Mouse (Mus musculus): ENCODE results near the gene Fhit. TPM values are rescaled to one million over a fixed set of nuclear protein-coding genes. Genes with fewer than 3 reads are reported as not detected.

Fhit gene
- total RNA-seq, 1 experiment from 2014 or later, result not detected

- ATAC-seq (replicated peaks; ENCODE audit: insufficient number of reproducible peaks, low FRiP score, low TSS enrichment, poor library complexity, severe bottlenecking), result no peak
Observed at GRCm38 (mm10) chr14:10436193-10436592, 725.6 kb downstream of the Fhit start.

GRCm38 (mm10) chr14:10432502-10432901, 729.3 kb downstream of the Fhit start:
- no peak for ATAC-seq (replicated peaks; ENCODE audit: insufficient number of reproducible peaks, low FRiP score, low TSS enrichment, poor library complexity, severe bottlenecking)

- ATAC-seq (replicated peaks; ENCODE audit: insufficient number of reproducible peaks, low FRiP score, low TSS enrichment, poor library complexity, severe bottlenecking), result peak; percentile 75
Observed at GRCm38 (mm10) chr14:10430396-10431000, 731.3 kb downstream of the Fhit start.

- no peak for ATAC-seq (replicated peaks; ENCODE audit: insufficient number of reproducible peaks, low FRiP score, low TSS enrichment, poor library complexity, severe bottlenecking)
Observed at GRCm38 (mm10) chr14:10423499-10423898, 738.3 kb downstream of the Fhit start.

GRCm38 (mm10) chr14:10422261-10422660, 739.6 kb downstream of the Fhit start:
- ATAC-seq (replicated peaks; ENCODE audit: insufficient number of reproducible peaks, low FRiP score, low TSS enrichment, poor library complexity, severe bottlenecking), result no peak

GRCm38 (mm10) chr14:10415068-10415467, 746.8 kb downstream of the Fhit start:
- ATAC-seq (replicated peaks; ENCODE audit: insufficient number of reproducible peaks, low FRiP score, low TSS enrichment, poor library complexity, severe bottlenecking), result no peak

GRCm38 (mm10) chr14:10409306-10409962, 752.4 kb downstream of the Fhit start:
- ATAC-seq (replicated peaks; ENCODE audit: insufficient number of reproducible peaks, low FRiP score, low TSS enrichment, poor library complexity, severe bottlenecking), result no peak

- ATAC-seq (replicated peaks; ENCODE audit: insufficient number of reproducible peaks, low FRiP score, low TSS enrichment, poor library complexity, severe bottlenecking), result no peak
Observed at GRCm38 (mm10) chr14:10405346-10405745, 756.5 kb downstream of the Fhit start.

- ATAC-seq (replicated peaks; ENCODE audit: insufficient number of reproducible peaks, low FRiP score, low TSS enrichment, poor library complexity, severe bottlenecking), result no peak
Observed at GRCm38 (mm10) chr14:10367783-10368680, 793.8 kb downstream of the Fhit start.

- ATAC-seq (replicated peaks; ENCODE audit: insufficient number of reproducible peaks, low FRiP score, low TSS enrichment, poor library complexity, severe bottlenecking), result no peak
Observed at GRCm38 (mm10) chr14:10366808-10367207, 795.0 kb downstream of the Fhit start.

- ATAC-seq (replicated peaks; ENCODE audit: insufficient number of reproducible peaks, low FRiP score, low TSS enrichment, poor library complexity, severe bottlenecking), result no peak
Observed at GRCm38 (mm10) chr14:10364281-10364680, 797.6 kb downstream of the Fhit start.

- no peak for ATAC-seq (replicated peaks; ENCODE audit: insufficient number of reproducible peaks, low FRiP score, low TSS enrichment, poor library complexity, severe bottlenecking)
Observed at GRCm38 (mm10) chr14:10363306-10363705, 798.5 kb downstream of the Fhit start.

GRCm38 (mm10) chr14:10345905-10346304, 815.9 kb downstream of the Fhit start:
- ATAC-seq (replicated peaks; ENCODE audit: insufficient number of reproducible peaks, low FRiP score, low TSS enrichment, poor library complexity, severe bottlenecking), result no peak

GRCm38 (mm10) chr14:10344064-10344463, 817.8 kb downstream of the Fhit start:
- ATAC-seq (replicated peaks; ENCODE audit: insufficient number of reproducible peaks, low FRiP score, low TSS enrichment, poor library complexity, severe bottlenecking), result no peak

GRCm38 (mm10) chr14:10316764-10317163, 845.1 kb downstream of the Fhit start:
- no peak for ATAC-seq (replicated peaks; ENCODE audit: insufficient number of reproducible peaks, low FRiP score, low TSS enrichment, poor library complexity, severe bottlenecking)

- no peak for ATAC-seq (replicated peaks; ENCODE audit: insufficient number of reproducible peaks, low FRiP score, low TSS enrichment, poor library complexity, severe bottlenecking)
Observed at GRCm38 (mm10) chr14:10312190-10312589, 849.6 kb downstream of the Fhit start.

- no peak for ATAC-seq (replicated peaks; ENCODE audit: insufficient number of reproducible peaks, low FRiP score, low TSS enrichment, poor library complexity, severe bottlenecking)
Observed at GRCm38 (mm10) chr14:10305286-10305685, 856.5 kb downstream of the Fhit start.

- no peak for ATAC-seq (replicated peaks; ENCODE audit: insufficient number of reproducible peaks, low FRiP score, low TSS enrichment, poor library complexity, severe bottlenecking)
Observed at GRCm38 (mm10) chr14:10301497-10301896, 860.3 kb downstream of the Fhit start.

- no peak for ATAC-seq (replicated peaks; ENCODE audit: insufficient number of reproducible peaks, low FRiP score, low TSS enrichment, poor library complexity, severe bottlenecking)
Observed at GRCm38 (mm10) chr14:10300914-10301313, 860.9 kb downstream of the Fhit start.

- no peak for ATAC-seq (replicated peaks; ENCODE audit: insufficient number of reproducible peaks, low FRiP score, low TSS enrichment, poor library complexity, severe bottlenecking)
Observed at GRCm38 (mm10) chr14:10299030-10299429, 862.8 kb downstream of the Fhit start.

Measured in monocyte, adult 5-6 weeks (primary cell).